ENCODE assay signal across 25 mouse cellular contexts in the genomic region with DNA sequence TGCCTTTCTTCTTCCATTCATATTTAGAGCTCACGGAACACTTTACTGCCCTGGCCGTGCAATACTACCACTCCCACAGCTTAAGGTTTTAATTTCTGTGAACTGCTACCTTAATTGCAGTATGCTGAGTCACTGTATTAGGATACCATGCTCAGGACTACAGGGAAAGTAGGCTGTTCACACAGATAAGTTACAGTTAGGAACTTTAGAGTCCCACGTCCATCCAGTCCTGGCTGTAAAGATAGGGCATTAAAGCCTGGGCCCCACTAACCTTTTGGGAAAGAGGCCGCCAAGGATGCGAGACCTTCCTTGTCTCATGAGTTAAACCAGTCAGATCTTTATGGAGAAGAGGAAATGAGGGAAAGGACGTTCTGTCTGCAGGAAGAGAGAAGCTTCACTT.
DNase-seq lines count a peak whose midpoint lies in the region; ATAC-seq and TF ChIP-seq lines count a peak whose summit lies in the region.
"Had no signal": no experiment of that assay in that cellular context is flagged by ENCODE, and none has a peak within 500 bp of the region (broad histone marks: within the 10 kb centered on the region; RNA-seq: fewer than 3 reads in every experiment).

No protein-coding gene starts in this region.

- H3K4me1 ChIP-seq in liver, embryonic 13.5 days (replicated peaks): no peaks in the 10 kb centered on the region
- peaks cover 6% of the 10 kb centered on the region; the same call in 1 of the 2 replicates for H3K4me1 ChIP-seq in neural tube, embryonic 15.5 days
- peaks cover 56% of the 10 kb centered on the region for H3K4me1 ChIP-seq in G1E (ENCODE audit: insufficient read depth, low read depth, low read length)
- H3K4me1 ChIP-seq in limb, embryonic 13.5 days: peaks cover 24% of the 10 kb centered on the region
- H3K4me1 ChIP-seq: embryonic facial prominence, embryonic 15.5 days had no signal

- H3K4me2 ChIP-seq in liver, embryonic 13.5 days: no peak overlapping the region
- no peak overlapping the region for H3K4me2 ChIP-seq in neural tube, embryonic 15.5 days
- H3K4me2 ChIP-seq in limb, embryonic 13.5 days (replicated peaks): no peak overlapping the region
- H3K4me2 ChIP-seq: embryonic facial prominence, embryonic 13.5 days; embryonic facial prominence, embryonic 15.5 days; forebrain, embryonic 12.5 days had no signal

- H3K9me3 ChIP-seq in liver, embryonic 13.5 days (replicated peaks): no peaks in the 10 kb centered on the region
- H3K9me3 ChIP-seq in neural tube, embryonic 15.5 days (replicated peaks): no peaks in the 10 kb centered on the region
- no peaks in the 10 kb centered on the region for H3K9me3 ChIP-seq in G1E (replicated peaks)
- no peaks in the 10 kb centered on the region for H3K9me3 ChIP-seq in limb, embryonic 13.5 days
- H3K9me3 ChIP-seq: embryonic facial prominence, embryonic 13.5 days; embryonic facial prominence, embryonic 15.5 days; forebrain, embryonic 10.5 days; forebrain, embryonic 12.5 days had no signal

- H3K9ac ChIP-seq in liver, embryonic 13.5 days: no peak overlapping the region
- no peak overlapping the region for H3K9ac ChIP-seq in neural tube, embryonic 15.5 days (replicated peaks)
- H3K9ac ChIP-seq in limb, embryonic 13.5 days: no peak overlapping the region
- H3K9ac ChIP-seq: embryonic facial prominence, embryonic 13.5 days; embryonic facial prominence, embryonic 15.5 days; forebrain, embryonic 12.5 days had no signal

- H3K27ac ChIP-seq in liver, embryonic 13.5 days: no peak overlapping the region
- no peak overlapping the region for H3K27ac ChIP-seq in neural tube, embryonic 15.5 days (replicated peaks)
- no peak overlapping the region for H3K27ac ChIP-seq in limb, embryonic 13.5 days
- H3K27ac ChIP-seq: embryonic facial prominence, embryonic 13.5 days; embryonic facial prominence, embryonic 15.5 days; forebrain, embryonic 10.5 days; forebrain, embryonic 12.5 days had no signal

- H3K4me3 ChIP-seq in liver, embryonic 13.5 days (replicated peaks): no peak overlapping the region
- no peak overlapping the region for H3K4me3 ChIP-seq in neural tube, embryonic 15.5 days (replicated peaks)
- no peak overlapping the region; the same call in 1 of the 2 replicates for H3K4me3 ChIP-seq in G1E (ENCODE audit: low read depth, low read length)
- H3K4me3 ChIP-seq in limb, embryonic 13.5 days: no peak overlapping the region
- H3K4me3 ChIP-seq: embryonic facial prominence, embryonic 13.5 days; embryonic facial prominence, embryonic 15.5 days; erythroblast, embryonic 14.5 days; forebrain, embryonic 10.5 days; forebrain, embryonic 12.5 days had no signal

- ATAC-seq in liver, embryonic 13.5 days (ENCODE audit: low read depth): 0 out of 2 replicates have a peak, but pooled peaks have one; percentile 20
- ATAC-seq in neural tube, embryonic 15.5 days (ENCODE audit: low FRiP score): no peak
- peak; percentile 83 for ATAC-seq in G1E (ENCODE audit: extremely low read depth, insufficient number of reproducible peaks, low FRiP score, poor library complexity, severe bottlenecking)
- ATAC-seq in limb, embryonic 13.5 days (ENCODE audit: low FRiP score, low read depth): 0 out of 2 replicates have a peak, but pooled peaks have one; percentile 13
- ATAC-seq: activated CD4-positive, CD25-positive, alpha-beta regulatory T cell, adult 4 months; forebrain, embryonic 14.5 days; forebrain, embryonic 16.5 days; Patski had no signal

- WGBS in liver, embryonic 13.5 days (ENCODE audit: insufficient replicate concordance): 51% methylated on average over 6 of the region's 6 CpGs
- WGBS in neural tube, embryonic 15.5 days: 69% methylated on average over 6 of the region's 6 CpGs
- WGBS in limb, embryonic 13.5 days: 43% methylated on average over 6 of the region's 6 CpGs

- DNase-seq in liver, embryonic 13.5 days: no peak
- DNase-seq in liver (no peak), G1E (ENCODE audit: low spot score) (peak; percentile 71)
- DNase-seq in neural tube, embryonic 10.5 days (ENCODE audit: extremely low spot score, low spot score): peak; percentile 13
- DNase-seq in adrenal gland, postnatal 36 days: no peak
- DNase-seq in thymus, postnatal 25 days: no peak
- DNase-seq: adrenal gland, adult 8-10 months; adrenal gland, postnatal 14 days; cerebellum, adult 11 months; cerebellum, adult 18-20 months; cerebellum, adult 8-10 months; cerebellum, adult 9-11 months; cerebellum, postnatal 36 days; embryo, embryonic 11 days had no signal

- no peak for TF ChIP-seq CTCF in G1E (IDR thresholded peaks at IDR 0.05; ENCODE audit: low read depth, low read length)

- no peaks in the 10 kb centered on the region for H3K27me3 ChIP-seq in liver, embryonic 13.5 days
- no peaks in the 10 kb centered on the region for H3K27me3 ChIP-seq in neural tube, embryonic 15.5 days (replicated peaks)
- H3K27me3 ChIP-seq in G1E (ENCODE audit: insufficient read depth, low read length): no peaks in the 10 kb centered on the region
- no peaks in the 10 kb centered on the region for H3K27me3 ChIP-seq in limb, embryonic 13.5 days
- H3K27me3 ChIP-seq: embryonic facial prominence, embryonic 13.5 days; embryonic facial prominence, embryonic 15.5 days; forebrain, embryonic 12.5 days; Patski had no signal

- no peaks in the 10 kb centered on the region for H3K36me3 ChIP-seq in liver, embryonic 13.5 days
- H3K36me3 ChIP-seq in neural tube, embryonic 15.5 days: no peaks in the 10 kb centered on the region
- H3K36me3 ChIP-seq in G1E (replicated peaks): no peaks in the 10 kb centered on the region
- no peaks in the 10 kb centered on the region for H3K36me3 ChIP-seq in limb, embryonic 13.5 days
- H3K36me3 ChIP-seq: embryonic facial prominence, embryonic 13.5 days; embryonic facial prominence, embryonic 15.5 days; forebrain, embryonic 10.5 days; forebrain, embryonic 12.5 days had no signal

Comparison
In these comparisons a context has a peak if more than half of its experiments do, and no peak if none do; other contexts are left out.
1. DNase-seq: peak in neural tube, embryonic 10.5 days (single experiment) and G1E (single experiment); none in liver, embryonic 13.5 days (single experiment), liver (single experiment), adrenal gland, postnatal 36 days (0 of 2) and thymus, postnatal 25 days (single experiment).